Mouse (Mus musculus): ENCODE results near the gene Gm49661. TPM values are rescaled to one million over a fixed set of nuclear protein-coding genes. Genes with fewer than 3 reads are reported as not detected.

The Gm49661 gene
- polyA plus RNA-seq, 1 experiment from 2014 or later, result not detected

GRCm38 (mm10) chr8:84976763-84977434 is 7.7 kb upstream of the Gm49661 start:
- no peaks in the 10 kb centered on the region for H3K27me3 ChIP-seq (ENCODE audit: control insufficient read depth, insufficient read depth, low read length)
- no peaks in the 10 kb centered on the region for H3K9me3 ChIP-seq (ENCODE audit: control insufficient read depth, low read length)
- ATAC-seq (ENCODE audit: insufficient number of reproducible peaks, insufficient read depth, low FRiP score, low read depth), result no peak
- H3K9ac ChIP-seq (ENCODE audit: low read length), result peak overlapping the region; percentile 83
- peaks cover 33% of the 10 kb centered on the region for H3K36me3 ChIP-seq (ENCODE audit: control insufficient read depth, insufficient read depth, low read length)
- peak overlapping the region; percentile 64 to 89 for H3K27ac ChIP-seq (replicated peaks in 1 of 2; ENCODE audit: control insufficient read depth in 1 of 2, insufficient read depth in 1 of 2, low read depth in 2 of 2, low read length in 2 of 2)
- H3K4me2 ChIP-seq (ENCODE audit: low read length), result peak overlapping the region; percentile 96
- peak overlapping the region; percentile 62 to 66 for H3K4me3 ChIP-seq (ENCODE audit: control insufficient read depth in 1 of 2, insufficient read depth in 1 of 2, low read depth in 1 of 2, low read length in 2 of 2)
- H3K4me1 ChIP-seq (ENCODE audit: control insufficient read depth in 2 of 2, insufficient read depth in 2 of 2, low read length in 2 of 2), result peaks cover 30 to 55% of the 10 kb centered on the region in 2 experiments
- WGBS, result 3% methylated on average over 25 of the region's 25 CpGs

- Histone ChIP-seq H3K9me3 (ENCODE audit: control insufficient read depth, low read length) (no peaks in the 10 kb centered on the region), H3K36me3 (ENCODE audit: control insufficient read depth, insufficient read depth, low read length) (peaks cover 40% of the 10 kb centered on the region), H3K9ac (ENCODE audit: low read length) (peak overlapping the region; percentile 83), H3K27me3 (ENCODE audit: control insufficient read depth, insufficient read depth, low read length) (no peaks in the 10 kb centered on the region), H3K27ac (replicated peaks in 1 of 2; ENCODE audit: control insufficient read depth in 1 of 2, insufficient read depth in 1 of 2, low read depth in 2 of 2, low read length in 2 of 2) (peak overlapping the region; percentile 63 to 89), H3K4me3 (ENCODE audit: control insufficient read depth in 1 of 2, insufficient read depth in 1 of 2, low read depth in 1 of 2, low read length in 2 of 2) (peak overlapping the region; percentile 62 to 66), H3K4me1 (ENCODE audit: control insufficient read depth in 2 of 2, insufficient read depth in 2 of 2, low read length in 2 of 2) (peaks cover 26 to 48% of the 10 kb centered on the region in 2 experiments), H3K4me2 (ENCODE audit: low read length) (peak overlapping the region; percentile 96)
- ATAC-seq (ENCODE audit: insufficient number of reproducible peaks, insufficient read depth, low FRiP score, low read depth), result peak; percentile 81
- under 1% methylated on average over 56 of the region's 61 CpGs for WGBS
Measured at GRCm38 (mm10) chr8:84976031-84976762, 7.0 kb upstream of the Gm49661 start.

- H3K4me1 ChIP-seq (ENCODE audit: control insufficient read depth in 2 of 2, insufficient read depth in 2 of 2, low read length in 2 of 2), result peaks cover 27 to 48% of the 10 kb centered on the region in 2 experiments
- no peaks in the 10 kb centered on the region for H3K27me3 ChIP-seq (ENCODE audit: control insufficient read depth, insufficient read depth, low read length)
- H3K9ac ChIP-seq (ENCODE audit: low read length), result peak overlapping the region; percentile 83; the same call in 1 of the 2 replicates
- H3K27ac ChIP-seq (replicated peaks in 1 of 2; ENCODE audit: control insufficient read depth in 1 of 2, insufficient read depth in 1 of 2, low read depth in 2 of 2, low read length in 2 of 2), result peak overlapping the region; percentile 6 to 89; a peak in 3 of 4 replicates
- WGBS, result 43% methylated on average over 7 of the region's 7 CpGs
- H3K9me3 ChIP-seq (ENCODE audit: control insufficient read depth, low read length), result no peaks in the 10 kb centered on the region
- ATAC-seq (ENCODE audit: insufficient number of reproducible peaks, insufficient read depth, low FRiP score, low read depth), result no peak
- H3K4me3 ChIP-seq (ENCODE audit: control insufficient read depth in 1 of 2, insufficient read depth in 1 of 2, low read depth in 1 of 2, low read length in 2 of 2), result peak overlapping the region in 1 of 2 experiments; percentile 62; a peak in 1 of 4 replicates
- peaks cover 47% of the 10 kb centered on the region for H3K36me3 ChIP-seq (ENCODE audit: control insufficient read depth, insufficient read depth, low read length)
- H3K4me2 ChIP-seq (ENCODE audit: low read length), result peak overlapping the region; percentile 96
Measured at GRCm38 (mm10) chr8:84975434-84975833, 6.2 kb upstream of the Gm49661 start.

- no peaks in the 10 kb centered on the region for H3K27me3 ChIP-seq (ENCODE audit: control insufficient read depth, insufficient read depth, low read length)
- no peak overlapping the region; the same call in 1 of the 2 replicates for H3K9ac ChIP-seq (ENCODE audit: low read length)
- no peak overlapping the region for H3K4me3 ChIP-seq (ENCODE audit: control insufficient read depth in 1 of 2, insufficient read depth in 1 of 2, low read depth in 1 of 2, low read length in 2 of 2)
- WGBS, result 79% methylated on average over 8 of the region's 8 CpGs
- no peak overlapping the region for H3K27ac ChIP-seq (replicated peaks in 1 of 2; ENCODE audit: control insufficient read depth in 1 of 2, insufficient read depth in 1 of 2, low read depth in 2 of 2, low read length in 2 of 2)
- no peak for ATAC-seq (ENCODE audit: insufficient number of reproducible peaks, insufficient read depth, low FRiP score, low read depth)
- H3K4me1 ChIP-seq (ENCODE audit: control insufficient read depth in 2 of 2, insufficient read depth in 2 of 2, low read length in 2 of 2), result peaks cover 25 to 44% of the 10 kb centered on the region in 2 experiments
- no peaks in the 10 kb centered on the region for H3K9me3 ChIP-seq (ENCODE audit: control insufficient read depth, low read length)
- H3K36me3 ChIP-seq (ENCODE audit: control insufficient read depth, insufficient read depth, low read length), result peaks cover 47% of the 10 kb centered on the region
- H3K4me2 ChIP-seq (ENCODE audit: low read length), result no peak overlapping the region
Measured at GRCm38 (mm10) chr8:84974543-84975142, 5.4 kb upstream of the Gm49661 start.

- Histone ChIP-seq H3K27me3 (ENCODE audit: control insufficient read depth, insufficient read depth, low read length) (no peaks in the 10 kb centered on the region), H3K4me1 (ENCODE audit: control insufficient read depth in 2 of 2, insufficient read depth in 2 of 2, low read length in 2 of 2) (peaks cover 22 to 39% of the 10 kb centered on the region in 2 experiments), H3K4me2 (ENCODE audit: low read length) (no peak overlapping the region), H3K4me3 (ENCODE audit: control insufficient read depth in 1 of 2, insufficient read depth in 1 of 2, low read depth in 1 of 2, low read length in 2 of 2) (no peak overlapping the region), H3K36me3 (ENCODE audit: control insufficient read depth, insufficient read depth, low read length) (peaks cover 47% of the 10 kb centered on the region), H3K9me3 (ENCODE audit: control insufficient read depth, low read length) (no peaks in the 10 kb centered on the region), H3K27ac (replicated peaks in 1 of 2; ENCODE audit: control insufficient read depth in 1 of 2, insufficient read depth in 1 of 2, low read depth in 2 of 2, low read length in 2 of 2) (no peak overlapping the region), H3K9ac (ENCODE audit: low read length) (no peak overlapping the region)
- WGBS, result 65% methylated on average over 4 of the region's 4 CpGs
- ATAC-seq (ENCODE audit: insufficient number of reproducible peaks, insufficient read depth, low FRiP score, low read depth), result no peak
Measured at GRCm38 (mm10) chr8:84973803-84974542, 4.7 kb upstream of the Gm49661 start.

GRCm38 (mm10) chr8:84973079-84973478 is 3.8 kb upstream of the Gm49661 start:
- Histone ChIP-seq H3K4me2 (ENCODE audit: low read length) (no peak overlapping the region), H3K4me3 (ENCODE audit: control insufficient read depth in 1 of 2, insufficient read depth in 1 of 2, low read depth in 1 of 2, low read length in 2 of 2) (no peak overlapping the region), H3K4me1 (ENCODE audit: control insufficient read depth in 2 of 2, insufficient read depth in 2 of 2, low read length in 2 of 2) (peaks cover 19 to 44% of the 10 kb centered on the region in 2 experiments), H3K27me3 (ENCODE audit: control insufficient read depth, insufficient read depth, low read length) (no peaks in the 10 kb centered on the region), H3K9ac (ENCODE audit: low read length) (no peak overlapping the region), H3K9me3 (ENCODE audit: control insufficient read depth, low read length) (no peaks in the 10 kb centered on the region), H3K36me3 (ENCODE audit: control insufficient read depth, insufficient read depth, low read length) (peaks cover 47% of the 10 kb centered on the region), H3K27ac (replicated peaks in 1 of 2; ENCODE audit: control insufficient read depth in 1 of 2, insufficient read depth in 1 of 2, low read depth in 2 of 2, low read length in 2 of 2) (no peak overlapping the region)
- WGBS, result 95% methylated on average over 1 of the region's 1 CpGs
- no peak for ATAC-seq (ENCODE audit: insufficient number of reproducible peaks, insufficient read depth, low FRiP score, low read depth)

- ATAC-seq (ENCODE audit: insufficient number of reproducible peaks, insufficient read depth, low FRiP score, low read depth), result no peak
- peak overlapping the region; percentile 82 for H3K4me2 ChIP-seq (ENCODE audit: low read length)
- H3K4me3 ChIP-seq (ENCODE audit: control insufficient read depth in 1 of 2, insufficient read depth in 1 of 2, low read depth in 1 of 2, low read length in 2 of 2), result peak overlapping the region; percentile 57 to 70
- peak overlapping the region; percentile 83 for H3K9ac ChIP-seq (ENCODE audit: low read length)
- H3K9me3 ChIP-seq (ENCODE audit: control insufficient read depth, low read length), result no peaks in the 10 kb centered on the region
- WGBS, result 33% methylated on average over 5 of the region's 5 CpGs
- H3K36me3 ChIP-seq (ENCODE audit: control insufficient read depth, insufficient read depth, low read length), result peaks cover 47% of the 10 kb centered on the region
- H3K27me3 ChIP-seq (ENCODE audit: control insufficient read depth, insufficient read depth, low read length), result no peaks in the 10 kb centered on the region
- H3K4me1 ChIP-seq (ENCODE audit: control insufficient read depth in 2 of 2, insufficient read depth in 2 of 2, low read length in 2 of 2), result peaks cover 13 to 38% of the 10 kb centered on the region in 2 experiments
- H3K27ac ChIP-seq (replicated peaks in 1 of 2; ENCODE audit: control insufficient read depth in 1 of 2, insufficient read depth in 1 of 2, low read depth in 2 of 2, low read length in 2 of 2), result no peak overlapping the region
Measured at GRCm38 (mm10) chr8:84970913-84971312, 1.7 kb upstream of the Gm49661 start.
